Comparison of ENCODE assay signal across 10 mouse cellular contexts in genomic region chr9:48618111-48618510, GRCm38 (mm10). TPM values are rescaled to one million over a fixed set of nuclear protein-coding genes. Genes with fewer than 3 reads are reported as not detected.
DNase-seq lines count a peak whose midpoint lies in the region.
"Had no signal": no experiment of that assay in that cellular context is flagged by ENCODE, and none has a peak within 500 bp of the region (broad histone marks: within the 10 kb centered on the region; RNA-seq: fewer than 3 reads in every experiment).

No protein-coding gene starts in this region.

- peak; percentile 16 to 27 for DNase-seq in layer of hippocampus, postnatal 10 days (ENCODE audit: low spot score in 2 of 2)
- no peak for DNase-seq in layer of hippocampus, postnatal 25 days (ENCODE audit: extremely low spot score in 1 of 2, low spot score in 1 of 2)
- DNase-seq in cerebellum, adult 9-10 months = peak; percentile 4
- DNase-seq in heart, embryonic 10.5 days (ENCODE audit: low spot score) = no peak
- peak; percentile 86 for DNase-seq in lung, postnatal 10 days
- DNase-seq in yolk sac, embryonic 10.5 days (ENCODE audit: low spot score) = no peak
- no peak for DNase-seq in layer of hippocampus, adult 18-20 months (ENCODE audit: low spot score in 2 of 2)
- DNase-seq in retina, postnatal 1 day = no peak

- peaks cover 10% of the 10 kb centered on the region for H3K4me1 ChIP-seq in heart, embryonic 10.5 days
- H3K4me1 ChIP-seq: neural tube, embryonic 12.5 days had no signal

- 60% methylated on average over 8 of the region's 8 CpGs for WGBS in heart, embryonic 10.5 days

- H3K4me3 ChIP-seq in heart, embryonic 10.5 days = peak overlapping the region; percentile 47; the same call in 1 of the 2 replicates
- H3K4me3 ChIP-seq: hindbrain, embryonic 15.5 days; neural tube, embryonic 12.5 days had no signal

- no peaks in the 10 kb centered on the region for H3K9me3 ChIP-seq in heart, embryonic 10.5 days
- H3K9me3 ChIP-seq: hindbrain, embryonic 15.5 days; neural tube, embryonic 12.5 days had no signal

- no peaks in the 10 kb centered on the region for H3K36me3 ChIP-seq in heart, embryonic 10.5 days
- H3K36me3 ChIP-seq: hindbrain, embryonic 15.5 days; neural tube, embryonic 12.5 days had no signal

- H3K27ac ChIP-seq in heart, embryonic 10.5 days = peak overlapping the region; percentile 73; the same call in 1 of the 2 replicates
- H3K27ac ChIP-seq: hindbrain, embryonic 15.5 days; neural tube, embryonic 12.5 days had no signal

- H3K27me3 ChIP-seq in heart, embryonic 10.5 days (ENCODE audit: insufficient read depth, poor library complexity, severe bottlenecking) = peaks cover 14% of the 10 kb centered on the region; the same call in 1 of the 2 replicates
- H3K27me3 ChIP-seq: hindbrain, embryonic 15.5 days; neural tube, embryonic 12.5 days had no signal

RNA-seq across cellular contexts. Expression of gene Nnmt, which starts 13.2 kb away (rescaled TPM):
- total RNA-seq in layer of hippocampus, postnatal 10 days (2021) = 1 to 10 TPM; 7.0 to 7.6 TPM
- 1 to 10 TPM; 1.2 to 1.6 TPM for total RNA-seq in layer of hippocampus, postnatal 25 days (2021)
- polyA plus RNA-seq in heart, embryonic 10.5 days (2016; fragmentation: Nextera tagmentation; extraction: Ambion mirVana) = 2.1 and 2.5 TPM in 2 replicates
- total RNA-seq in layer of hippocampus, adult 18-20 months (2021) = 1 to 10 TPM; 2.3 to 2.7 TPM

Comparison
In these comparisons a context has a peak if more than half of its experiments do, and no peak if none do; other contexts are left out.
1. DNase-seq: peak in layer of hippocampus, postnatal 10 days (2 of 2), cerebellum, adult 9-10 months (single experiment) and lung, postnatal 10 days (single experiment); none in layer of hippocampus, postnatal 25 days (0 of 2), heart, embryonic 10.5 days (single experiment), yolk sac, embryonic 10.5 days (single experiment), layer of hippocampus, adult 18-20 months (0 of 2) and retina, postnatal 1 day (single experiment).